Mouse (Mus musculus) splenic B cell, adult 2 months (primary cell): Measurements from ENCODE around the gene Shld2.
A peak's percentile ranks its signal among the peaks of the same experiment; 100 is the strongest.

Experiments used
- DNase-seq: peaks from one replicate; pipeline ENCODE4 v3.0.0-alpha.2; 2011; ENCODE audit warnings: low read depth, low spot score
- H3K27me3 ChIP-seq: 2 replicates; pipeline ENCODE4 v1.6.1; 2012; ENCODE audit warnings: mild to moderate bottlenecking, low read length, moderate library complexity, mixed read lengths; ENCODE audit not compliant: control insufficient read depth, poor library complexity, insufficient read depth, severe bottlenecking
- H3K36me3 ChIP-seq: 2 replicates; pipeline ENCODE4 v1.6.1; 2012; ENCODE audit warnings: mild to moderate bottlenecking, low read length, moderate library complexity, mixed read lengths; ENCODE audit not compliant: control insufficient read depth, poor library complexity, insufficient read depth, severe bottlenecking

The Shld2 gene

DNA sequence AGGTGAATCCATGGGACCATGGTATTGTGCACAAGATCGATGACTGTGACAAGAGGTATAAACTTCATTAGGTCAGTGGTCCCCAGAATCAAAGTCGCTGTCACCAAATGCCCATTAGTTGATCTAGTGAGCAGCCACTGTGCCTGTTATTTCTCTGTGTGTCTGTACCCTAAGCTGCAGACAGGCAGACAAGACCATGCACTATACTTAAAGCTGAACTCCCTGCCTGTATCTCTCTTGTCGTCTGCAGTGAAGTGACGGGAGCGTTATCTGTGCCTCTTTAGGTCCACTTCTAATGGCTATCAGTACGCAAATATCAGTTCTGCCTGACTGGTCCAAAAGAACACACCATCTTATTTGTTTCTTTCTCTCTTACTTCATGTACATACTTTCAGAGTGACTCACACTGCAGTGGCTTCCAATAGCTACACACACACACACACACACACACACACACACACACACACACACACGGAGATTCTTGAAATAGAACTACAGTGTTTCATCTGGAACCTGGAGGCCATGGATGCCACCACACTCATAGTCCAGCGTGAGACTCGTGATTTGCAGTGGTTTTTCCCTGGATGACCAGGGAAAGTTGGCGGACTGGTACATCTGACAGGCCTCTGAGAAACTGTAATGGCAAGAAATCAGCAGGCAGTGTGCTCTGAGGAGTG is 81.3 kb downstream of the Shld2 start:
- Histone ChIP-seq H3K27me3 (no peaks in the 10 kb centered on the region), H3K36me3 (no peaks in the 10 kb centered on the region; the same call in 1 of the 2 replicates)
- DNase-seq = no peak

DNA sequence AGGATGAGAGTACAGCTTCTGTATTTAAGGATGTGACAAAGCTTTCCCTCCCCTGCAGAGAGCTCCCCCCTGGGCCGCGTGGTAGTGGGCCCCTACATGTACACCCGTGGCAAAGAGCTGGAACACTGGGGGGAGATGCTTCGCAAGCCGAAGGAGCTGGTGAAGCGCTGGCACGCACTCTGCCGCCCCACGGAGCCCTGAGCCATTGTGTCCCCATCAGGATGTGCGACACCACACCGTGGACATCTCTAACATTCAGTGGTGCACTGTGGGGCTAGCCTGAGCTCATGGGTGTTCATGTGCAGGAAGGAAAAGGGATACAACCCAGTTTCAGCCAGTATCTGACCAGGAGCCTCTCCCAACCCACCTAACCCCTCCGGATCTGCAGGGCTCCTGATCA is 82.3 kb downstream of the Shld2 start:
- DNase-seq = no peak
- H3K27me3 ChIP-seq = no peaks in the 10 kb centered on the region
- H3K36me3 ChIP-seq = no peaks in the 10 kb centered on the region

DNA sequence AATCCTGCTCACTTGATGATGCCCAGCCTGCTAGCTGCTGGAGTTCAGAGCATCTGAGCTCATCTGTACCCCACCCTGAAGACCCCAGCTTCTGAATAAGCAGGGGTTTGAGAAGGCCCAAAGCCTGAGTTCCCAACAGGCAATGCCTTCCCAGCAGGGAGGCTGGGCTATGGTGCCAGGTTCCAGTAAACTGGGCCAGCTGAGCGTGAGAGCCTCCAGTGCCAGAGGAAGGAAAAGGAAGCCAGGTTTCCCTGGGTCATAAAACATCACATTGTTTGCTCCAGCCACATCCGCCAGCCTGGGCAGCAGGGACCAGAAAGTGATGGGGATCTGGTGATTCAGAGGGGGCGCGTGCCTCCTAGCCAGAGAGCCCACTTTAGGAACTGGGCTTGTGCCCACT is 83.7 kb downstream of the Shld2 start:
- no peaks in the 10 kb centered on the region for H3K27me3 ChIP-seq
- DNase-seq = no peak

DNA sequence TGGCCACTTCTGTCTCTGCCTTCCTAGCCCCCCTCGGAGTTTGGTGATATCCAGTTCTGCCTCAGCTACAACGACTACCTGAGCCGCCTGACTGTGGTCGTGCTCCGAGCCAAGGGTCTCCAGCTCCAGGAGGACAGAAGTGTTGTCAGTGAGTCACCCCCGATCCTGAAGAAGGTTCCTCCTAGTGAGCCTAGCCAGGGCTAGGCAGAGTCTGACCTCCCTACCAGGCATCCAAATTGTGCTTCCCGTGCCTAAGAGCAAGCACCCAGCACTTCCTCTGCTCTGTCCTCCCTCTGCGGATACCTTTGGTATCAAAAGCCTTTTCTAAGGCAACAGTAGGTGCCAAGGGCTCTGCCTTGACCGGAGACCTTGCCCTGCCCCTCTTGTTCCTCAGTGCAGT is 84.3 kb downstream of the Shld2 start:
- Histone ChIP-seq H3K36me3 (no peaks in the 10 kb centered on the region), H3K27me3 (no peaks in the 10 kb centered on the region)
- no peak for DNase-seq

More for the DNA sequence above, 83.7 kb downstream of the Shld2 start:
- H3K36me3 ChIP-seq = no peaks in the 10 kb centered on the region

DNA sequence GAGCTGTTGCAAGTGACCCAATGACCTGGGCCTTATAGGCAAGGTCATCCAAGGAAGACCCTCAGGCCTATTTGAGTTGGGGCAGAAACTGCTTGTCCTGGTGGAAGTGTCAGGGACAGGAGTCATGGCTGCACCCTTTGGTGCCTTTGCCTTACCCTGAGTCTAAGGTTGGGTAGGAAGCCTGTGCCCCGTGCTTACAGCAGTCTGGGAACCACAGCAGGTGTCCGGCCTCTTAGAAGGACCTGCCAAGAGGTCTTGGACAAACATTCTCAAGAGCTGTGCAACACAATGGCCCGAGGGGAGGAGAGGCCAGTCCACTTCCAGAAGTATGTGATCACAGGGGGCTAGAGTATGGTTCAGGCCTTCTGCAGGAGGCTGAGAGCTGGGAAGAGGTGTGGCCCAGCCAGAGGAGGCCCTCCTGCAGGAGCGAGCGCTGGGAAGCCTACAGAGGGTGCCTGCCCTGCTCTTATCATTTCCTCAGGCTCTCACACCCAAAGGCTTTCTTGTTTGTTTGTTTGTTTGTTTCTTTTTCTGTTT is 86.9 kb downstream of the Shld2 start:
- H3K36me3 ChIP-seq = no peaks in the 10 kb centered on the region
- no peaks in the 10 kb centered on the region; the same call in 1 of the 2 replicates for H3K27me3 ChIP-seq
- DNase-seq = no peak

DNA sequence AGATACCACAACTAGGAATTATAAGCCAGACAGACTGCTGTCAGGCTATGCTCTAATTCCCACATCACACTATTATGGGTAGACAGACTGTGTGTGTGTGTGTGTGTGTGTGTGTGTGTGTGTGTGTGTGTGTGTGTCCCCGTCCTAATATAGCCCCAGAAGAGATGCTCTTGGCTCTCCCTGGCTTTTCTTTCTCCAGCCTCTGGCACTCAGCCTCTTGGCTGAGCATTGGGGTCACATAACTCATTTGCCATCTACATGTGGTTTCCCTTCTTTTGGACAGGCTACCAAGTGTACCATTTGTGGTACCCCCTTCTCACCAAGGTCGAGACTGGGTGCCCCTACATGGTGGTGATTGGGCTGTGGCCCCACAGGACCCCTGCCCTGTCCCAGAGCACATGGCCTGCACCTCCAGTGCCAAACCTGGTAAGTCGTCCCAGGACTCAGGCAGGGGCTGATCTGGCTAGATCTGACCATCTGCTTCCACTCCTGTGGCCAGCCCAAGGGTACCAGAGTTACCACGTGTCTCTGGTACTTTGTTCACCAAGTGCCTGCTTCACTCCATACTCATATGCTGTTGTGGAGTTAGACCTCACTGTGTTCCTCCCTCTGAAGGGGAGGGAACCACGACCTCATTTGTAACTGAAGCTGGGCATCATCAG is 88.7 kb downstream of the Shld2 start:
- DNase-seq = no peak
- no peaks in the 10 kb centered on the region; the same call in 1 of the 2 replicates for H3K27me3 ChIP-seq
- no peaks in the 10 kb centered on the region for H3K36me3 ChIP-seq

DNA sequence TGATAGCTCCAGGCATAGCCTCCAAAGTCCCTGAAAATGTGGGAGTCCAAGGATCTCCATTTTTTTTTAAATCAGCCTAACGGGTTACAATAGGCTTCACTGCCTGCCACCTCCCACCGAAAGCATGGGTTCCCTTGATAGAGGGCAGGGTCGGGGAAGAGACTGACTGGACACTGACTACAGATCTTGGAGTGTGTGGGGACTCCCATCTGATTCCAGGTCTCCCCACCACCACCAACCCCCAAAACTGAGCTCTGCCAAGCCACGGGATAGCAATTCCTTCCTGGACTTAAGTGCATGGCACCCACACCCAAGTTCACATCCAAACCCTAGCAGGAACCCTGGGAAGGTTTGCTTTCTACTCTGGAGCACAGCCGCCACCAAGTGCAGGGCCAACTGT is 89.9 kb downstream of the Shld2 start:
- no peaks in the 10 kb centered on the region; the same call in 1 of the 2 replicates for H3K27me3 ChIP-seq
- DNase-seq = no peak
- H3K36me3 ChIP-seq = no peaks in the 10 kb centered on the region

DNA sequence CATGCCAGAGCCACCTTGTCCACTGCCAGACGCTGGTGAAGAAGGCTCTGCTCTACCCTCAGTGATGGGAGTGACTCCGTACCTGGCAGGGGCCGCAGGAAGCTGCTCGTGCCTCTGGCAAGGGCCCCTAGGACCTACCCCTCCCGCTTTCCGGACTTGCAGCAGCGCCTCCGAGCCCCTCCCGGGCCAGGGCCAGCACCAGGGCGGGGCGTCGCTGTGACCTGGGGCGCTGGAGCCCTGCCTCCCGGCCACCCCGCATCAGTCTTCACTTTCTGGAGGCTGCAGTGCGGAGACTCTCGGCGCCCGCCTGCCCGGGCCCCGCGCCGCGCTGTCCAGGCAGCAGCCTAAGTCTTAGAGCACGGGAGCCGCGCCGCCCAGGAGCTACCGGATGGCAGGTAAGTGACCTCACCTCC is 90.5 kb downstream of the Shld2 start:
- H3K36me3 ChIP-seq = no peaks in the 10 kb centered on the region
- no peaks in the 10 kb centered on the region; the same call in 1 of the 2 replicates for H3K27me3 ChIP-seq
- DNase-seq = no peak

DNA sequence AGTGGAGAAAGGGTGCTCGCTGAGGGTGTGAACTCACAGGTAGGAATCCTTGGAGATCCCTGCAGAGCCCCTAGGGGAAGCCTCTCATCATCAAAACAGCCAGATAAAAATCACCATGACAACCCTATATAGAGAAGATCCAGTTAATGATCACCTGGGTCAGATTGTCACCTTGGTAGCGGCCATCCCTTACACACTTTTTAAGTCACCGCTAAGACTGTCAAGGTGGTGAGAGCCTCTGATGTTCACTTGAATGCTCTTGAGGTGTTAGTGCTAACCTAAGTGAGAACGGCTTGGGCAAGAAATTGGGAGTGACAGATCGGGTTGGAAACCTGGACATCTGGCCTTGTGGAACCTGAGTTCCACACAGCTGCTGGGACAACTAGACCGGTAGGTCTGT is 91.0 kb downstream of the Shld2 start, which contains the start of gene Syt15:
TSS of gene Syt15 (plus strand) at position 301 of the 400 bp plus-strand sequence.
- H3K27me3 ChIP-seq = no peaks in the 10 kb centered on the region; the same call in 1 of the 2 replicates
- no peak for DNase-seq
- no peaks in the 10 kb centered on the region for H3K36me3 ChIP-seq

DNA sequence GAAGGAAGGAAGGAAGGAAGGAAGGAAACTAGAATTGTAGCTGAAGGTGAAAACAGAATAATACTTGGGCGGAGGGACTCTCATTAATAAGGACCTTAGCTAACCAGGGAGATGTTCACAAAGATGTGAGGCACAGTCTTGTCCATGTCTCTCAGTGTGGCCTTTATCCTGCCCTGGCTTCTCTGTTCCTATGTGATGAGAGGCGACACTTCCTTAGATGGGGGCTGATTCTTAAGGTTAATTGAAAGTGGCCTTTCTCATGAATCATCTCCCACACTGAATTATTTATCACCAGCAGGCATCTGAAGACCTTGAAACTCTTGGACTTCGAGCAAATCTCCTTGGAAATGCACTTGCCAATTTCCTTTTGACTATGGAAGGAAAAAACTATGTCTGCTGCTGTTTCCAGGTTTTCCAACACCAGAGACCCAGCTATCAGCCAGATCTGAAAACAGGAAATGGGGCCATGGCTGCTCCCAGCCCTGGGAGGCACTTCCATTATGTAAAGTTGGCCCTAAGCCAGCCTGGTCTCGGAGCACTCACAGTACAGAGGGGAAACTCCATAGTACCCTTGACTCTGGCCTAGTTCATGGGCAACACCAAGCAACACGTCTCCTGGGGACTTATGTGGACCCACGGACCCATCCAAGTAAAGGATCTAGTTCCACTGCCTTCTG is 94.7 kb downstream of the Shld2 start:
- no peak for DNase-seq
- Histone ChIP-seq H3K36me3 (no peaks in the 10 kb centered on the region), H3K27me3 (no peaks in the 10 kb centered on the region; the same call in 1 of the 2 replicates)

DNA sequence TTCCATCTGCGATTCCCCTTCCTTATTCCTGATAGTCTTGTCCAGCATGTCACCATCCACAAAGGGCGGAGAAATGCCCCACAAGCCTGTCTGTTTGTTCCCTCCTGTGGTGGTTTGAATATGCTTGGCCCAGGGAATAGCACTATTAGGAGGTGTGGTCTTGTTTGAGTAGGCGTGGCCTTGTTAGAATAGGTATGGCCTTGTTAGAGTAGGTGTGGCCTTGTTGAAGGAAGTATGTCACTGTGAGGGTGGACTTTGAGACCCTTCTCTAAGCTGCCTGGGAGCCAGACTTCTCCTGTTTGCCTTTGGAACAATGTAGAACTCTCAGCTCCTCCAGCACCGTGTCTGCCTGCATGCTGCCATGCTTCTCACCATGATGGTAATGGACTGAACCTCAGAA is 100.4 kb downstream of the Shld2 start:
- Histone ChIP-seq H3K36me3 (no peaks in the 10 kb centered on the region), H3K27me3 (no peaks in the 10 kb centered on the region)
- DNase-seq = no peak

DNA sequence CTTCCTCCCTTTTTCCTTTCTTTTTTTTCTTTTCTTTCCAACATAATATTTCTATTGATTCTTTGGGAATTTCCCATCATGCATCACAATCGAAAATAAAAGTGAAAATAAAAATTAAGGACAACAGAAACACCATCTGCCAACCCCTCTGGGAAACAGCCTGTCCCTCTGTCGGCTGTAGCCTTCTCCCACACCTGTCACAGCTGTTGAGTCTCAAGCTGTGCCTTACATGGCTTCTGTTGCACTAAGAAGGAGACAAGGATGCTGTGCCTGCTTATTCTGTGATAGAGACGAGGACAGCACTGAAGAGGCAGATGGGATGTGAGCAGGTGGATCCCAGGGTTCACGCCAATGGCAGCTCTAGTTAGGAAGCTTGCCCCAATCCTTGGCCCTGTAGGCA is 101.2 kb downstream of the Shld2 start:
- H3K36me3 ChIP-seq = no peaks in the 10 kb centered on the region
- H3K27me3 ChIP-seq = no peaks in the 10 kb centered on the region
- no peak for DNase-seq

DNA sequence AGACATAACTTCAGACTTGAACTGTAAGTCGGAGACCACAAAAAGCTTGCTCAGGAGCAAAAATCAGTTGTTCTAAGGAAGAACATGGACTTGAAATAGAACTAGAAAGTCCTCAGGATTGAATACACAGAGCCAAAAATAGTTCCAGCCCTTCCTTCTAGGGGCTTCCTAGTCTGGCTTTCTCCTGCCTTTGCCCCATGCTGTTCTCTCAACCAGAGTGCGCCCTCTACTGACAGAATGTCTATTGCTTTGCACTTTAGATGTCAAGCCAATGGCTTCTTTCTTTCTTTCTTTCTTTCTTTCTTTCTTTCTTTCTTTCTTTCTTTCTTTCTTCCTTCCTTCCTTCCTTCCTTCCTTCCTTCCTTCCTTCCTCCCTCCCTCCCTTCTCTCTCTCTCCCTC is 101.6 kb downstream of the Shld2 start:
- no peaks in the 10 kb centered on the region for H3K27me3 ChIP-seq
- DNase-seq = peak; percentile 6
- H3K36me3 ChIP-seq = no peaks in the 10 kb centered on the region

DNA sequence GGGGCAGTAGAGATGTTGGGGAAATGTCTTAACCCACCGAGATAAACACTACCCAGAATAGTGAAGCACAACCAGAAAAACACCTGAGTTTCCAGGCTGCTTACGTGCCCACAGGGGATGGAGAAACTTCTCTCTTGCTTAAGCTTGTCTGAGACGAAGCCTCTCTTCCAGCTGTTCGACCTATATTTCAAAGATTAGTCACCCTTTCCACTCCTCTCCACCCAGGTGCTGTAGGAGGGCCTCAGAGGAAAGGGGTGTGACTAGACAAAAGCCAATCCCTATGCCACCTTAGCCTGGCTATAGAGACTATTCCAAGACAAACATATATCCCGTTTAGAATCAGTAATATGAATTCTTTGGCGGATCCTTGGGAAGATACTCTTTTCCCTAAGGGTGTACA is 102.3 kb downstream of the Shld2 start:
- no peak for DNase-seq
- Histone ChIP-seq H3K36me3 (no peaks in the 10 kb centered on the region), H3K27me3 (no peaks in the 10 kb centered on the region)
